ENCODE assay signal across 8 mouse cellular contexts in genomic region chr2:127484476-127485170, GRCm38 (mm10). TPM values are rescaled to one million over a fixed set of nuclear protein-coding genes. Genes with fewer than 3 reads are reported as not detected.
DNase-seq lines count a peak whose midpoint lies in the region; ATAC-seq lines count a peak whose summit lies in the region.

No protein-coding gene starts in this region.

- H3K36me3 ChIP-seq in embryonic facial prominence, embryonic 14.5 days (ENCODE audit: control insufficient read depth, insufficient read depth, low read length), result no peaks in the 10 kb centered on the region
- H3K36me3 ChIP-seq in heart, embryonic 13.5 days, result no peaks in the 10 kb centered on the region
- no peaks in the 10 kb centered on the region for H3K36me3 ChIP-seq in lung, embryonic 15.5 days

- H3K4me3 ChIP-seq in embryonic facial prominence, embryonic 14.5 days (ENCODE audit: low read depth, low read length), result peak overlapping the region; percentile 20
- peak overlapping the region; percentile 36 for H3K4me3 ChIP-seq in heart, embryonic 13.5 days
- peak overlapping the region; percentile 10; the same call in 1 of the 2 replicates for H3K4me3 ChIP-seq in lung, embryonic 15.5 days

- H3K9ac ChIP-seq in embryonic facial prominence, embryonic 14.5 days (ENCODE audit: low read depth, low read length), result no peak overlapping the region; the same call in 1 of the 2 replicates
- H3K9ac ChIP-seq in heart, embryonic 13.5 days, result peak overlapping the region; percentile 50; the same call in 1 of the 2 replicates
- no peak overlapping the region for H3K9ac ChIP-seq in lung, embryonic 15.5 days

- peak; percentile 62 for ATAC-seq in embryonic facial prominence, embryonic 14.5 days (ENCODE audit: low read depth)
- ATAC-seq in heart, embryonic 13.5 days (ENCODE audit: extremely low read depth, insufficient number of reproducible peaks, low FRiP score, low TSS enrichment), result no peak
- ATAC-seq in lung, embryonic 15.5 days (ENCODE audit: borderline replicate concordance, extremely low read depth, low FRiP score, low TSS enrichment), result peak; percentile 35; the same call in 1 of the 2 replicates

- H3K4me2 ChIP-seq in embryonic facial prominence, embryonic 14.5 days (ENCODE audit: low read depth, low read length), result peak overlapping the region; percentile 53
- H3K4me2 ChIP-seq in heart, embryonic 13.5 days, result peak overlapping the region; percentile 66
- H3K4me2 ChIP-seq in lung, embryonic 15.5 days, result peak overlapping the region; percentile 53

- H3K27me3 ChIP-seq in embryonic facial prominence, embryonic 14.5 days (replicated peaks; ENCODE audit: control insufficient read depth, insufficient read depth, low read length), result peaks cover 51% of the 10 kb centered on the region
- peaks cover 76% of the 10 kb centered on the region for H3K27me3 ChIP-seq in heart, embryonic 13.5 days (replicated peaks)
- peaks cover 48% of the 10 kb centered on the region for H3K27me3 ChIP-seq in lung, embryonic 15.5 days

- peak; percentile 83 to 84 for DNase-seq in cerebellum, postnatal 10 days
- no peak for DNase-seq in cerebellum, adult 11-12 months
- peak; percentile 86 for DNase-seq in embryonic facial prominence, embryonic 14.5 days (ENCODE audit: low spot score)
- peak; percentile 84 for DNase-seq in kidney, adult 9 months
- DNase-seq in ovary, postnatal 14 days (ENCODE audit: low spot score), result peak; percentile 54
- no peak for DNase-seq in layer of hippocampus, adult 9-11 months

- peaks cover 26% of the 10 kb centered on the region for H3K4me1 ChIP-seq in embryonic facial prominence, embryonic 14.5 days (ENCODE audit: control insufficient read depth, insufficient read depth, low read length)
- peaks cover 34% of the 10 kb centered on the region for H3K4me1 ChIP-seq in heart, embryonic 13.5 days
- peaks cover 32% of the 10 kb centered on the region for H3K4me1 ChIP-seq in lung, embryonic 15.5 days

- no peaks in the 10 kb centered on the region for H3K9me3 ChIP-seq in embryonic facial prominence, embryonic 14.5 days (ENCODE audit: control insufficient read depth, low read length)
- no peaks in the 10 kb centered on the region for H3K9me3 ChIP-seq in heart, embryonic 13.5 days
- no peaks in the 10 kb centered on the region for H3K9me3 ChIP-seq in lung, embryonic 15.5 days

- no peak overlapping the region for H3K27ac ChIP-seq in embryonic facial prominence, embryonic 14.5 days (replicated peaks; ENCODE audit: low read depth, low read length)
- H3K27ac ChIP-seq in heart, embryonic 13.5 days (replicated peaks), result no peak overlapping the region
- H3K27ac ChIP-seq in lung, embryonic 15.5 days, result no peak overlapping the region

- 4% methylated on average over 19 of the region's 19 CpGs for WGBS in embryonic facial prominence, embryonic 14.5 days
- WGBS in heart, embryonic 13.5 days, result 10% methylated on average over 19 of the region's 19 CpGs
- 6% methylated on average over 19 of the region's 19 CpGs for WGBS in lung, embryonic 15.5 days

RNA-seq across cellular contexts. Expression of gene Kcnip3, which starts 37.3 kb away (rescaled TPM):
- polyA plus RNA-seq in embryonic facial prominence, embryonic 14.5 days (2014; fragmentation: Nextera tagmentation; extraction: Ambion mirVana), result 5.6 and 6.1 TPM in 2 replicates
- 0.93 and 1.4 TPM in 2 replicates for polyA plus RNA-seq in heart, embryonic 13.5 days (2015; fragmentation: Nextera tagmentation; extraction: Ambion mirVana)
- polyA plus RNA-seq in lung, embryonic 15.5 days (2015; fragmentation: Nextera tagmentation; extraction: Ambion mirVana), result 2.5 and 3.1 TPM in 2 replicates

RNA-seq across cellular contexts. Expression of gene Fahd2a, which starts 40.3 kb away (rescaled TPM):
- 16.6 and 19.3 TPM in 2 replicates for polyA plus RNA-seq in embryonic facial prominence, embryonic 14.5 days (2014; fragmentation: Nextera tagmentation; extraction: Ambion mirVana)
- 27.4 and 30.5 TPM in 2 replicates for polyA plus RNA-seq in heart, embryonic 13.5 days (2015; fragmentation: Nextera tagmentation; extraction: Ambion mirVana)
- polyA plus RNA-seq in lung, embryonic 15.5 days (2015; fragmentation: Nextera tagmentation; extraction: Ambion mirVana), result 21.2 and 21.6 TPM in 2 replicates

RNA-seq across cellular contexts. Expression of gene Prom2, which starts 56.6 kb away (rescaled TPM):
- 3.3 and 4.1 TPM in 2 replicates for polyA plus RNA-seq in embryonic facial prominence, embryonic 14.5 days (2014; fragmentation: Nextera tagmentation; extraction: Ambion mirVana)
- polyA plus RNA-seq in heart, embryonic 13.5 days (2015; fragmentation: Nextera tagmentation; extraction: Ambion mirVana), result 0.10 and 0.19 TPM in 2 replicates
- polyA plus RNA-seq in lung, embryonic 15.5 days (2015; fragmentation: Nextera tagmentation; extraction: Ambion mirVana), result 2.2 and 2.7 TPM in 2 replicates

RNA-seq across cellular contexts. Expression of gene Gpat2, which starts 59.6 kb away (rescaled TPM):
- 0.26 and 0.39 TPM in 2 replicates for polyA plus RNA-seq in embryonic facial prominence, embryonic 14.5 days (2014; fragmentation: Nextera tagmentation; extraction: Ambion mirVana)
- polyA plus RNA-seq in heart, embryonic 13.5 days (2015; fragmentation: Nextera tagmentation; extraction: Ambion mirVana), result 0.41 and 0.45 TPM in 2 replicates
- 0.21 and 0.29 TPM in 2 replicates for polyA plus RNA-seq in lung, embryonic 15.5 days (2015; fragmentation: Nextera tagmentation; extraction: Ambion mirVana)

Comparison
In these comparisons a context has a peak if more than half of its experiments do, and no peak if none do; other contexts are left out.
1. DNase-seq: peak in cerebellum, postnatal 10 days (2 of 2), embryonic facial prominence, embryonic 14.5 days (single experiment), kidney, adult 9 months (single experiment) and ovary, postnatal 14 days (single experiment); none in cerebellum, adult 11-12 months (single experiment) and layer of hippocampus, adult 9-11 months (single experiment).
2. Peak in every context shown above with its lines, with median percentiles within 50 percentile points of each other: H3K4me2 ChIP-seq and H3K4me3 ChIP-seq.